In the genomic region with DNA sequence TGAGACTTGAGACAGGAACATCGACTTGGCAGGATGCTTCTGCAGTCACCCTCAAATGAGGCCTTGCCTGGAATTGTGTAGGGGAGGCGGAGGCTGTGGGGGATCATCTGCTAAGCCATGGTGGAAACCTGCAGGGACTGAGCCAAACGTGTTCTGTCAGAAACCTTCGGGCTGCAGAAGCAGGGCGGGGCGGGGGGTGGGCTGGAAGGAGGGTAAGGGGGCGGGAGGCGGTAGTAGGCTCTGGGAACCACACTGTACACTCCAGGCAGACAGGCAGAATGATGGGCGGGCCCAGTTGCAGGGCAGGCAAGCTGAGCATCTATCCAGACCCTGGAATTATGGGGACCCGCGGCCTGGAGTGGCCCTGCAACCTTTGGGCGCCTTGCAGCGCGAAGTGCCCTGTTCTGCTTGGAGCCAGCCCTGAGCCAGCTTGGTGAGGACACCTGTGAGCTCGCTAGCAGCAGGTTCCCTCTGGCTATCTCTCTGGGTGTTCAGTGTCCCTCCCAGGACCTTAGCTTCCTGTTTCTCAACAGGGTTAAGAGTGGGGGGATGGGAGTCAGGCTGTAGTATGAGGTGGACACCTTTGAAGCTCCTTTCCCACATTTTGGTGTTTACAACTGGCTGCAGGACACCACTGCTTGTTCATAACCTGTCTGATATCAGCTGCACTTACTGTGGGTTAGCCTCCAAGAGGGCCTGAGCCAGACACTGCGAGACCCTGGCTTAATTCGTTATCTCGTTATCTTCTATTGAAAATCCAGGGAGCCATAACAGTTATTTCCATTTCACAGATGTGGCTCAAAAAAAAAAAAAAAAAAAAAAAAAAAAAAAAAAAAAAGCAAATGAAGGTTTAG, we compare ENCODE assay signal across 9 mouse cellular contexts.
DNase-seq lines count a peak whose midpoint lies in the region; ATAC-seq and TF ChIP-seq lines count a peak whose summit lies in the region.
"Had no signal": no experiment of that assay in that cellular context is flagged by ENCODE, and none has a peak within 500 bp of the region (broad histone marks: within the 10 kb centered on the region; RNA-seq: fewer than 3 reads in every experiment).

No protein-coding gene starts in this region.

- whole genome bisulfite sequencing in forebrain, embryonic 14.5 days: 17% methylated on average over 18 of the region's 18 CpGs
- 19% methylated on average over 18 of the region's 18 CpGs for WGBS in midbrain, embryonic 10.5 days

- H3K4me2 ChIP-seq in forebrain, embryonic 14.5 days (ENCODE audit: low read length): peak overlapping the region; percentile 20; the same call in 1 of the 2 replicates

- DNase-seq in 3134 (ENCODE audit: extremely low read depth, insufficient read length, low spot score): peak; percentile 38
- peak; percentile 6 for DNase-seq in forebrain, embryonic 14.5 days (ENCODE audit: low spot score)
- DNase-seq in midbrain, embryonic 10.5 days (ENCODE audit: low spot score): peak; percentile 16
- no peak for DNase-seq in thymus, postnatal 36 days
- DNase-seq in adrenal gland, adult (ENCODE audit: inconsistent age in 2 of 2, low spot score in 1 of 2): no peak
- DNase-seq: right cerebral cortex, postnatal 25 days had no signal

- H3K9me3 ChIP-seq in ES-Bruce4 (replicated peaks; ENCODE audit: control insufficient read depth, insufficient read depth, low read length, poor library complexity, severe bottlenecking): no peaks in the 10 kb centered on the region
- no peaks in the 10 kb centered on the region for H3K9me3 ChIP-seq in forebrain, embryonic 14.5 days (replicated peaks; ENCODE audit: control insufficient read depth, low read length)
- no peaks in the 10 kb centered on the region for H3K9me3 ChIP-seq in midbrain, embryonic 10.5 days (replicated peaks)

- no peak for TF ChIP-seq CTCF in ES-Bruce4 (IDR thresholded peaks at IDR 0.05; ENCODE audit: low read depth, low read length)

- H3K27me3 ChIP-seq in ES-Bruce4 (ENCODE audit: control insufficient read depth, insufficient read depth, low read length, poor library complexity, severe bottlenecking): no peaks in the 10 kb centered on the region
- no peaks in the 10 kb centered on the region for H3K27me3 ChIP-seq in forebrain, embryonic 14.5 days (replicated peaks; ENCODE audit: control insufficient read depth, insufficient read depth, low read length)
- H3K27me3 ChIP-seq in midbrain, embryonic 10.5 days (ENCODE audit: low read depth, poor library complexity, severe bottlenecking): no peaks in the 10 kb centered on the region

- peak overlapping the region; percentile 38; the same call in 1 of the 2 replicates for H3K9ac ChIP-seq in ES-Bruce4 (ENCODE audit: low read depth, poor library complexity, severe bottlenecking)
- H3K9ac ChIP-seq in forebrain, embryonic 14.5 days (ENCODE audit: low read length): 0 out of 2 replicates have a peak overlapping the region, but pooled peaks have one; percentile 21
- H3K9ac ChIP-seq: liver, embryonic 14.5 days had no signal

- ATAC-seq in forebrain, embryonic 14.5 days: peak; percentile 69
- no peak for ATAC-seq in erythroblast, adult 5-6 weeks (replicated peaks; ENCODE audit: low FRiP score, poor library complexity, severe bottlenecking)

- no peak for TF ChIP-seq POLR2A in ES-Bruce4 (IDR thresholded peaks at IDR 0.05; ENCODE audit: insufficient read depth, low read length)

- H3K4me3 ChIP-seq in ES-Bruce4 (ENCODE audit: low read depth, low read length): peak overlapping the region; percentile 67
- no peak overlapping the region for H3K4me3 ChIP-seq in forebrain, embryonic 14.5 days (ENCODE audit: low read depth, low read length)
- peak overlapping the region; percentile 25 for H3K4me3 ChIP-seq in midbrain, embryonic 10.5 days

- peaks cover 2% of the 10 kb centered on the region for H3K4me1 ChIP-seq in ES-Bruce4 (ENCODE audit: control insufficient read depth, insufficient read depth, low read length)
- H3K4me1 ChIP-seq in forebrain, embryonic 14.5 days (ENCODE audit: control insufficient read depth, insufficient read depth, low read length): 0 out of 2 replicates have a peak, but pooled peaks cover 2% of the 10 kb centered on the region
- H3K4me1 ChIP-seq in midbrain, embryonic 10.5 days: peaks cover 20% of the 10 kb centered on the region

- H3K36me3 ChIP-seq in ES-Bruce4 (ENCODE audit: control insufficient read depth, insufficient read depth, low read length, poor library complexity, severe bottlenecking): no peaks in the 10 kb centered on the region
- H3K36me3 ChIP-seq in forebrain, embryonic 14.5 days (ENCODE audit: control insufficient read depth, insufficient read depth, low read length): no peaks in the 10 kb centered on the region
- no peaks in the 10 kb centered on the region for H3K36me3 ChIP-seq in midbrain, embryonic 10.5 days

- no peak for TF ChIP-seq EP300 in ES-Bruce4 (IDR thresholded peaks at IDR 0.05; ENCODE audit: insufficient read depth, low read depth, low read length)

- no peak overlapping the region for H3K27ac ChIP-seq in ES-Bruce4 (ENCODE audit: insufficient read depth, low read length)
- no peak overlapping the region for H3K27ac ChIP-seq in forebrain, embryonic 14.5 days (ENCODE audit: low read depth, low read length)
- peak overlapping the region; percentile 43 for H3K27ac ChIP-seq in midbrain, embryonic 10.5 days (replicated peaks)
- H3K27ac ChIP-seq: liver, embryonic 14.5 days had no signal

Comparison
In these comparisons a context has a peak if more than half of its experiments do, and no peak if none do; other contexts are left out.
1. DNase-seq: peak in 3134 (single experiment), forebrain, embryonic 14.5 days (single experiment) and midbrain, embryonic 10.5 days (single experiment); none in thymus, postnatal 36 days (0 of 2) and adrenal gland, adult (0 of 2).